Mouse (Mus musculus) urinary bladder, adult 18-20 months (tissue): ENCODE results near the gene Kptn.

Experiments used
- DNase-seq, 2 experiments: peaks; one replicate each; pipeline ENCODE4 v3.0.0; 2022; ENCODE audit warnings: low spot score in 2 of 2, mixed read lengths in 2 of 2

Gene Kptn

GRCm38 (mm10) chr7:16160702-16161101, 41.0 kb downstream of the Kptn start:
- no peak for DNase-seq

- DNase-seq, result no peak
Measured at GRCm38 (mm10) chr7:16161302-16161701, 41.6 kb downstream of the Kptn start.

DNA sequence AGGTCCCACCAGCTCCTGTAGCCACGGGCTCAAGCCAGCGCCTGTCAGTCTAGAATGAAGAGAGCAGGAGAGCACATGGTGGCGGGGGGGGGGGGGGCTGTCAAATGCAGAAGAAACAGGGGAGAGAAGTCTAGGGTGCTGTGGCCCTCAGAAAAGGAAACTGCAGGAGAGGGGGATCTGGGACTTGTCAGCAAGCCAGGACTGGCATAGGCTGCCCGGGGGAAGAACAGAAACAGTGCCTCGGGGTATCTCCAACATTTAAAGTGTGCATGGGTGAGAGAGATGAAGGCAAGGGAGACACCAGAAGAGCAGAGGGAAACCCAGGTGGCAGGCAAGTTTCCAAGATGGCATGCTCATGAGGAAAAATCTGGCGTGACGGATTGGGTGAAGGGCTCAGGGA, 42.3 kb downstream of the Kptn start:
- DNase-seq, result no peak

- no peak for DNase-seq
Measured at GRCm38 (mm10) chr7:16172141-16172581, 52.5 kb downstream of the Kptn start.

DNA sequence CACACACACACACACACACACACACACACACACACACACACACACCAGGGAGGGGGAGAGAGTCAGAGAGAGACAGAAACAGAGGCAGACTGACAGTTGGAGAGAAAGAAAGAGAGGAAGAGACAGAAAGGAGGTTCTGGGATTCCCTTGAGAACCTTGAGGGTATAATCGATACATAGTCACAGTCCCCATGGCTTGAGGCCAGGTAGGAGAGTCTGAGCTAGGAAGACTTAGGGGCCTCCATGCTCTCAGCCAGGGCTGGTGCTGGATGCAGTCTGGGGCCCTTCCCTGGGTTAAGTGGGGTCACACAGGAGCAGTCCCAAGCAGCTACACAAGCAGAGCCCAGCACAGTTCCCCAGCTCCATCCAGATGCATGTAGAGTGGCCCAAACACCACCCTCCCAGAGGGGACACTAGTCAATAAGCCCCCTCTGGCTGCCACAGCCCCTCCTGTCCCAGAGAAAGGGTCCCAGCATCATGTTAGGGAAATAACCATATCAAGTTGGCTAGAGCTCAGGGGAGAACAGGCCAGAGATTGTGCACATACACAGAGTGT, 53.0 kb downstream of the Kptn start:
- no peak for DNase-seq

- no peak for DNase-seq
Measured at GRCm38 (mm10) chr7:16173146-16173545, 53.5 kb downstream of the Kptn start.

GRCm38 (mm10) chr7:16174597-16175541, 55.2 kb downstream of the Kptn start, which contains the start of gene Meis3:
Meis3 (plus strand) TSS chr7:16175090.
- peak; percentile 15 to 42 for DNase-seq

DNA sequence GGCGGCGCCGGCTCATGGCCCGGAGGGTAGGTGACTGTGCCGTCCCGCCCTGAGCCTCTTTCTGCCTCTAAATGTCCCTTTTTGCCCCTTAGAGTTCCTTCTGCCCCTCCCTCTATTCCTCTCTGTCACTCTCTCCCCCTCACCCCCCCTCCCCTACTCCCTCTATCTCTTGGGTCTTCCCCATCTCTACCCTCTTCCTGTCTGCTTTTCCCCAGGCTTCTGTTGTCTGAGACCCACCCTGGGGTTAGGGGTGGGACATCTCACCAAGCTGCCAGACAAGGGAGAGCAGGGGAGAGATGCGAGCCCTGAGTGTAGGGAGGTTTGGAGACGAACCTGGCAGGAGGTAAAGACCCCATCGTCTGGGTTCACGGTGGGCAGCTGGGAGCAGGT, 55.8 kb downstream of the Kptn start:
- DNase-seq, result no peak
